Mouse (Mus musculus): ENCODE results near the gene Cyp2d10.
"Not testable (repeated sequence)": the region's sequence is repeated elsewhere in the genome, so short reads cannot be mapped to it uniquely, and the experiment has no call there.

- not testable (repeated sequence) for TF ChIP-seq CTCF (IDR thresholded peaks at IDR 0.05; ENCODE audit: borderline replicate concordance, insufficient read depth, low read length); POLR2A (IDR thresholded peaks at IDR 0.05; ENCODE audit: low read depth, low read length)
Measured at GRCm38 (mm10) chr15:82395955-82396354, 11.0 kb downstream of the Cyp2d10 start.

Data from embryonic fibroblast, embryonic 13.5 days (primary cell).